Mouse (Mus musculus) heart, adult 8-10 months (tissue): ENCODE measurements around the gene Gm45837. TPM values are rescaled to one million over a fixed set of nuclear protein-coding genes. Genes with fewer than 3 reads are reported as not detected.
"Not testable (repeated sequence)": the region's sequence is repeated elsewhere in the genome, so short reads cannot be mapped to it uniquely, and the experiment has no call there.

Source experiments
- DNase-seq: peaks from one replicate; pipeline ENCODE4 v3.0.0; 2022; ENCODE audit warnings: low spot score
- microRNA-seq: library from miRNA; unstranded; fragments of <30 nt; microRNA quantifications from one replicate; pipeline ENCODE4 v1.2.0, GENCODE M21; 2022
- total RNA-seq, 4 experiments: library from RNA; stranded (reverse); gene quantifications; 2 replicates each; pipeline ENCODE4 v1.2.4; 2022

Gene Gm45837
- total RNA-seq, 4 experiments from 2014 or later, result 3.7 to 4.3 TPM; not detected in 2

- no peak for DNase-seq
Observed at GRCm38 (mm10) chr7:101550686-101551485, 140.2 kb downstream of the Gm45837 start.

- no peak for DNase-seq
Observed at GRCm38 (mm10) chr7:101551530-101551929, 140.8 kb downstream of the Gm45837 start.

GRCm38 (mm10) chr7:101555473-101555872 lies 144.8 kb downstream of the Gm45837 start:
- not testable (repeated sequence) for DNase-seq

GRCm38 (mm10) chr7:101557391-101557790 lies 146.7 kb downstream of the Gm45837 start:
- DNase-seq, result no peak

- DNase-seq, result not testable (repeated sequence)
Observed at GRCm38 (mm10) chr7:101559393-101559792, 148.7 kb downstream of the Gm45837 start.

Small RNAs within 50 kb of the gene (microRNA-seq; reads per million reads assigned to microRNA genes)
- gene Mir139, result 46,142 reads per million, percentile 97 among the genes with 10 or more reads in this experiment

Other genes with a start within 250 kb of the Gm45837 start
- gene Atg16l2, start 108.6 kb upstream of the Gm45837 start, total RNA-seq, result 10 to 100 TPM in 2 of 4 experiments, 1 to 10 TPM in 2; 5.7 to 12.3 (median 9.3) TPM
- 10 to 100 TPM; 57.4 to 86.0 (median 69.5) TPM for gene Stard10, start 93.8 kb upstream of the Gm45837 start, total RNA-seq
- gene Arap1, start 62.8 kb upstream of the Gm45837 start, total RNA-seq, result 10 to 100 TPM; 27.2 to 40.0 (median 28.4) TPM
- gene Pde2a, start 10.8 kb downstream of the Gm45837 start, total RNA-seq, result 10 to 100 TPM; 46.1 to 58.6 (median 52.8) TPM
- not detected for gene Art2b, start 174.7 kb downstream of the Gm45837 start, total RNA-seq